Mouse (Mus musculus) liver, postnatal 0 days (tissue): ENCODE measurements around the gene Ntn1. TPM values are rescaled to one million over a fixed set of nuclear protein-coding genes. Genes with fewer than 3 reads are reported as not detected.

Source experiments
- ATAC-seq: fragments of 200-750 bp; cut with Nextera tagmentation; 2 replicates; pipeline ENCODE4 v1.8.0; 2017; ENCODE audit warnings: mild to moderate bottlenecking, moderate library complexity
- DNase-seq: peaks from one replicate; pipeline ENCODE4 v3.0.0-alpha.2; 2016
- H3K27ac ChIP-seq: fragments of 300-500 bp; sonication (generic); 2 replicates; pipeline ENCODE4 v1.5.1; 2014; ENCODE audit warnings: antibody characterized with exemption, moderate library complexity, mild to moderate bottlenecking, low read depth
- H3K27me3 ChIP-seq: fragments of 300-500 bp; sonication (generic); 2 replicates; pipeline ENCODE4 v1.6.1; 2014; ENCODE audit warnings: low read length, control low read depth, mixed read lengths; ENCODE audit not compliant: insufficient read depth
- H3K36me3 ChIP-seq: fragments of 300-500 bp; sonication (generic); replicated peaks from 2 replicates; pipeline ENCODE4 v1.6.1; 2014; ENCODE audit warnings: mild to moderate bottlenecking, control low read depth, low read length, moderate library complexity, mixed read lengths; ENCODE audit not compliant: insufficient read depth
- H3K4me1 ChIP-seq: fragments of 300-500 bp; sonication (generic); 2 replicates; pipeline ENCODE4 v1.6.1; 2014; ENCODE audit warnings: antibody characterized with exemption, mild to moderate bottlenecking, control low read depth; ENCODE audit not compliant: insufficient read depth
- H3K4me2 ChIP-seq: fragments of 300-500 bp; sonication (generic); 2 replicates; pipeline ENCODE4 v1.6.1; 2014; ENCODE audit warnings: low read depth, mild to moderate bottlenecking, low read length, moderate library complexity, mixed read lengths
- H3K4me3 ChIP-seq: fragments of 300-500 bp; sonication (generic); 2 replicates; pipeline ENCODE4 v1.5.1; 2014; ENCODE audit warnings: low read depth, low read length
- H3K9ac ChIP-seq: fragments of 300-500 bp; sonication (generic); replicated peaks from 2 replicates; pipeline ENCODE4 v1.6.1; 2014; ENCODE audit warnings: mild to moderate bottlenecking, moderate library complexity
- H3K9me3 ChIP-seq: fragments of 300-500 bp; sonication (generic); 2 replicates; pipeline ENCODE4 v1.6.1; 2016; ENCODE audit warnings: mild to moderate bottlenecking, control low read depth, low read length, mixed read lengths
- CTCF ChIP-seq: sonication (generic); IDR thresholded peaks from 2 replicates; pipeline ENCODE4 v1.5.1; 2016; ENCODE audit warnings: antibody characterized with exemption, low read depth
- EP300 ChIP-seq: IDR thresholded peaks from 2 replicates; pipeline ENCODE4 v1.6.1; 2016; ENCODE audit warnings: antibody characterized with exemption, low read depth, mild to moderate bottlenecking
- WGBS: fragments of 180-500 bp; shearing (Covaris S2); extraction: QIAGEN DNeasy Blood & Tissue Kit; methylation state at CpG from one replicate; pipeline ENCODE4 v1.1.7; 2014; ENCODE audit not compliant: insufficient replicate concordance; 5-methylcytosine and 5-hydroxymethylcytosine counted together
- polyA plus RNA-seq: library from polyadenylated mRNA; unstranded; fragments of >200 nt; fragmentation: Nextera tagmentation; extraction: Ambion mirVana; gene quantifications from 2 replicates; pipeline ENCODE4 v1.2.1, GENCODE M21; 2015

Ntn1 gene
- polyA plus RNA-seq, 1 experiment from 2014 or later, result 0.76 TPM

DNA sequence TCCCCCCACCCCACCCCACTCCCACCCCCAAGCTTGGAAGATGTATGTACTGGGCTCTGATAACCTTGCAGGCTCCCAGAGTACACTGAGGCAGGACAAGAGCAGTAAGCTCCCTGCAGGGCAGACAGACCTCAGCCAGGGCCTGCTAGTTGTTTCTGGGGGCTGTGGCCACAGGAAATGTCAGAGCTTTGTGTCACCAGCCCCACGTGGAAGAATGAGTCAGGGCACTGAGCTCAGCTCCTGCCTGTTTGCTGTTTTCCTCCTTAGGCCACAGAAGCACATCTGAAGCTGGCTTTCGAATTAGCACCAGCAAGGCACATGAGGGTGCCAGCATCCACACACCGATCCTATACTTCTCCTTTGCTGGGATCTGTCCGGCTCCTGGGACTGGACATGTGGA lies 86.8 kb downstream of the Ntn1 start:
- Histone ChIP-seq H3K4me3 (no peak overlapping the region), H3K9me3 (no peaks in the 10 kb centered on the region), H3K9ac (no peak overlapping the region), H3K27ac (no peak overlapping the region), H3K36me3 (no peaks in the 10 kb centered on the region), H3K4me2 (no peak overlapping the region), H3K4me1 (no peaks in the 10 kb centered on the region), H3K27me3 (no peaks in the 10 kb centered on the region)
- TF ChIP-seq CTCF, result no peak
- TF ChIP-seq EP300, result no peak
- WGBS, result 56% methylated on average over 4 of the region's 4 CpGs
- no peak for DNase-seq
- ATAC-seq, result no peak

GRCm38 (mm10) chr11:68313065-68313464 lies 87.6 kb downstream of the Ntn1 start:
- no peak for ATAC-seq
- Histone ChIP-seq H3K27me3 (no peaks in the 10 kb centered on the region), H3K27ac (no peak overlapping the region), H3K4me1 (no peaks in the 10 kb centered on the region), H3K4me2 (no peak overlapping the region), H3K9ac (no peak overlapping the region), H3K36me3 (no peaks in the 10 kb centered on the region), H3K4me3 (no peak overlapping the region), H3K9me3 (no peaks in the 10 kb centered on the region)
- WGBS, result 42% methylated on average over 7 of the region's 7 CpGs
- DNase-seq, result no peak
- no peak for TF ChIP-seq CTCF
- no peak for TF ChIP-seq EP300

DNA sequence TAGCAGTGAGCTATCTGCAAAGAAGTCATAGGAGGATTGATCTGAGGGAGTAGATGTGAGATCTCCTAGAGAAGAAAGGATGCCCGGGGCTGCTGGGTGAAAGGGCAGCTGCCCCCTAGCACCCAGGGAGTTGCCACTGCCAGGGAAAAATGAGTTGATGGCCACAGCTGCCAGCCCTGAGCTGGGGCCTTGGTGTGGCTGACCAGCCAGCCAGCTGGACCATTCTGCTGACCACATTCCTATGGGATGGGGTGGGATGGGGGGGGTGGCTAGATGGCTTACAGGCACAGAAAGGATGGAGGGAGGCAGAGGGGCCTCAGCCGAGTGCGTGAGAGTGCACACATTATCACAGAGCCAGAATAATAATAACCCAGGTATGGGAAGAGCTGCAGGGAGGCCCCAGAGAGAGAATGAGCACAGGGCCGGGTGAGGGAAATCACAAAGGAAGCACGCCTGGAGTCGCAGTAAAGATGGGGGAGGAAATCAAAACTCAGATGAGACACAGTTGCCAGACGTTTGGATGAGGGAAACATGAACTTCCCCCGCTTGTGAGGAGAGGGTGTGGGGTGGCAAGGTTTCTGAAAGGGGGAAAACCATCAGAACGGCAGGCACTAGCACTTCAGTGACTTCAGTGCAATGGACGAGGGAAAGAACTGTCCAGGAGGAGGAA lies 91.6 kb downstream of the Ntn1 start:
- ATAC-seq, result no peak
- H3K36me3 ChIP-seq, result no peaks in the 10 kb centered on the region
- TF ChIP-seq CTCF, result no peak
- no peak for TF ChIP-seq EP300
- H3K9me3 ChIP-seq, result no peaks in the 10 kb centered on the region
- no peaks in the 10 kb centered on the region for H3K27me3 ChIP-seq
- no peak for DNase-seq
- no peak overlapping the region for H3K27ac ChIP-seq
- no peak overlapping the region for H3K4me3 ChIP-seq
- no peak overlapping the region for H3K9ac ChIP-seq
- no peaks in the 10 kb centered on the region for H3K4me1 ChIP-seq
- H3K4me2 ChIP-seq, result no peak overlapping the region
- 58% methylated on average over 10 of the region's 10 CpGs for WGBS

GRCm38 (mm10) chr11:68305997-68306396 lies 94.6 kb downstream of the Ntn1 start:
- no peak overlapping the region for H3K4me2 ChIP-seq
- no peak overlapping the region for H3K4me3 ChIP-seq
- H3K27me3 ChIP-seq, result no peaks in the 10 kb centered on the region
- H3K4me1 ChIP-seq, result no peaks in the 10 kb centered on the region
- DNase-seq (no peak), ATAC-seq (no peak)
- H3K27ac ChIP-seq, result no peak overlapping the region
- TF ChIP-seq CTCF (no peak), EP300 (no peak)
- no peaks in the 10 kb centered on the region for H3K36me3 ChIP-seq
- H3K9ac ChIP-seq, result no peak overlapping the region
- 75% methylated on average over 8 of the region's 8 CpGs for WGBS
- no peaks in the 10 kb centered on the region; the same call in 1 of the 2 replicates for H3K9me3 ChIP-seq

DNA sequence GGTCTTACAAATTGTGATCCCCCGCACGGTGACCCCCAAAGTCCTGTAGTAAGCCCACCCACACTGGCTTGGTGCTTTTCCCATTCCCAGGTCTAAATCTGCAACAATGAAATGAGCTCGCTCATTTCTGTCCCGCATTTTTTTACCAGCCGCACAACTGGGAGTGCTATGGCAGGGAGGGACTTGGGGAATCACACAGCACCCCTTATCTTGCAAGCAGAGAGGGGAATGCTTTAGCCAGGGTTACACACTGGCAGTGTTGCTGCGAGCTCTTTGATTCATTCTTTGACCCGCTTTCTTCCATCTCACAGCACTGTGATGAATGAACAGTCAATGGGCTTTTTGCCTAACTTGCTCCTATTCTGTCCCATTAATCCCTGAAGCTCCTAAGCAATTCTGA lies 98.3 kb downstream of the Ntn1 start:
- WGBS, result 81% methylated on average over 7 of the region's 7 CpGs

GRCm38 (mm10) chr11:68301660-68302059 lies 99.0 kb downstream of the Ntn1 start:
- no peak for ATAC-seq

More for the DNA sequence above, 98.3 kb downstream of the Ntn1 start:
- Histone ChIP-seq H3K27ac (no peak overlapping the region), H3K4me2 (no peak overlapping the region), H3K27me3 (no peaks in the 10 kb centered on the region), H3K9me3 (no peaks in the 10 kb centered on the region; the same call in 1 of the 2 replicates), H3K36me3 (no peaks in the 10 kb centered on the region), H3K9ac (no peak overlapping the region), H3K4me3 (no peak overlapping the region), H3K4me1 (no peaks in the 10 kb centered on the region)
- no peak for ATAC-seq
- TF ChIP-seq CTCF (no peak), EP300 (no peak)
- no peak for DNase-seq

More at GRCm38 (mm10) chr11:68301660-68302059, 99.0 kb downstream of the Ntn1 start:
- TF ChIP-seq EP300, result no peak
- TF ChIP-seq CTCF, result no peak
- Histone ChIP-seq H3K36me3 (no peaks in the 10 kb centered on the region), H3K27ac (no peak overlapping the region), H3K4me3 (no peak overlapping the region), H3K27me3 (no peaks in the 10 kb centered on the region), H3K9ac (no peak overlapping the region), H3K9me3 (no peaks in the 10 kb centered on the region; the same call in 1 of the 2 replicates), H3K4me2 (no peak overlapping the region), H3K4me1 (no peaks in the 10 kb centered on the region)
- DNase-seq, result no peak
- 75% methylated on average over 4 of the region's 4 CpGs for WGBS
